Mouse (Mus musculus) heart, postnatal 0 days (tissue): ENCODE measurements at regions not wholly inside any gene's neighbourhood (a gene's known extent, or its start where the extent isn't known, plus 50 kb on each side); places are given as distances from the start of the nearest gene placed in this dataset.

Experiments used
- ATAC-seq: fragments of 200-750 bp; cut with Nextera tagmentation; 2 replicates; pipeline ENCODE4 v1.8.0; 2017; ENCODE audit warnings: low read depth, moderate number of reproducible peaks, moderate library complexity; ENCODE audit not compliant: insufficient read depth
- DNase-seq: peaks from one replicate; pipeline ENCODE4 v3.0.0-alpha.2; 2016; ENCODE audit warnings: low spot score
- H3K27ac ChIP-seq: fragments of 300-500 bp; sonication (generic); 2 replicates; pipeline ENCODE4 v1.5.1; 2014; ENCODE audit warnings: low read depth, mild to moderate bottlenecking
- H3K27me3 ChIP-seq: fragments of 300-500 bp; sonication (generic); 2 replicates; pipeline ENCODE4 v1.6.1; 2014; ENCODE audit warnings: low read length, mixed read lengths; ENCODE audit not compliant: control insufficient read depth, insufficient read depth
- H3K36me3 ChIP-seq: fragments of 300-500 bp; sonication (generic); replicated peaks from 2 replicates; pipeline ENCODE4 v1.6.1; 2014; ENCODE audit warnings: low read length, mixed read lengths; ENCODE audit not compliant: control insufficient read depth, insufficient read depth
- H3K4me1 ChIP-seq: fragments of 300-500 bp; sonication (generic); 2 replicates; pipeline ENCODE4 v1.6.1; 2014; ENCODE audit warnings: antibody characterized with exemption; ENCODE audit not compliant: control insufficient read depth, insufficient read depth
- H3K4me2 ChIP-seq: fragments of 300-500 bp; sonication (generic); 2 replicates; pipeline ENCODE4 v1.6.1; 2014; ENCODE audit warnings: low read depth, mild to moderate bottlenecking, low read length, moderate library complexity
- H3K4me3 ChIP-seq: fragments of 300-500 bp; sonication (generic); 2 replicates; pipeline ENCODE4 v1.5.1; 2014; ENCODE audit warnings: low read depth, low read length
- H3K9ac ChIP-seq: fragments of 300-500 bp; sonication (generic); replicated peaks from 2 replicates; pipeline ENCODE4 v1.6.1; 2014; ENCODE audit warnings: low read depth, low read length, mixed read lengths
- H3K9me3 ChIP-seq: fragments of 300-500 bp; sonication (generic); replicated peaks from 2 replicates; pipeline ENCODE4 v1.6.1; 2016; ENCODE audit warnings: low read length; ENCODE audit not compliant: control insufficient read depth
- CTCF ChIP-seq: IDR thresholded peaks from 2 replicates; pipeline ENCODE4 v1.5.1; 2016; ENCODE audit warnings: antibody characterized with exemption, control low read depth, low read depth
- EP300 ChIP-seq: IDR thresholded peaks from 2 replicates; pipeline ENCODE4 v1.6.1; 2016; ENCODE audit warnings: antibody characterized with exemption, low read depth
- WGBS: fragments of 180-500 bp; shearing (Covaris S2); extraction: QIAGEN DNeasy Blood & Tissue Kit; methylation state at CpG from one replicate; pipeline ENCODE4 v1.1.7; 2014; 5-methylcytosine and 5-hydroxymethylcytosine counted together

- Histone ChIP-seq H3K9ac (no peak overlapping the region), H3K27me3 (no peaks in the 10 kb centered on the region), H3K4me2 (no peak overlapping the region), H3K36me3 (no peaks in the 10 kb centered on the region), H3K27ac (no peak overlapping the region), H3K9me3 (no peaks in the 10 kb centered on the region), H3K4me1 (no peaks in the 10 kb centered on the region), H3K4me3 (no peak overlapping the region)
- no peak for TF ChIP-seq EP300
- no peak for TF ChIP-seq CTCF
- ATAC-seq (no peak), DNase-seq (no peak)
- 76% methylated on average over 3 of the region's 3 CpGs for WGBS
These were observed 57.7 kb upstream of the Ror1 start for GRCm38 (mm10) chr4:100037868-100038267.

GRCm38 (mm10) chr4:100039741-100040140, 55.9 kb upstream of the Ror1 start:
- no peak for DNase-seq
- H3K4me1 ChIP-seq = no peaks in the 10 kb centered on the region
- no peak for ATAC-seq
- no peak overlapping the region for H3K27ac ChIP-seq
- H3K27me3 ChIP-seq = no peaks in the 10 kb centered on the region
- H3K4me2 ChIP-seq = no peak overlapping the region
- H3K4me3 ChIP-seq = no peak overlapping the region
- WGBS = 71% methylated on average over 3 of the region's 3 CpGs
- H3K9ac ChIP-seq = no peak overlapping the region
- H3K36me3 ChIP-seq = no peaks in the 10 kb centered on the region
- H3K9me3 ChIP-seq = no peaks in the 10 kb centered on the region
- TF ChIP-seq EP300 (no peak), CTCF (no peak)

- peak; percentile 39 for DNase-seq
- 60% methylated on average over 11 of the region's 11 CpGs for WGBS
- H3K4me1 ChIP-seq = no peaks in the 10 kb centered on the region
- H3K4me3 ChIP-seq = no peak overlapping the region
- no peaks in the 10 kb centered on the region for H3K9me3 ChIP-seq
- H3K27me3 ChIP-seq = no peaks in the 10 kb centered on the region
- no peak overlapping the region for H3K27ac ChIP-seq
- TF ChIP-seq CTCF (no peak), EP300 (no peak)
- ATAC-seq = no peak
- H3K36me3 ChIP-seq = no peaks in the 10 kb centered on the region
- H3K4me2 ChIP-seq = no peak overlapping the region
- H3K9ac ChIP-seq = no peak overlapping the region
These were observed 53.6 kb upstream of the Ror1 start for GRCm38 (mm10) chr4:100041982-100042381.

GRCm38 (mm10) chr4:100045164-100045906, 50.3 kb upstream of the Ror1 start:
- Histone ChIP-seq H3K4me3 (no peak overlapping the region), H3K4me1 (peaks cover 5% of the 10 kb centered on the region; the same call in 1 of the 2 replicates), H3K36me3 (no peaks in the 10 kb centered on the region), H3K9ac (no peak overlapping the region), H3K4me2 (no peak overlapping the region), H3K27ac (no peak overlapping the region), H3K9me3 (no peaks in the 10 kb centered on the region), H3K27me3 (no peaks in the 10 kb centered on the region)
- ATAC-seq = peak; percentile 39
- no peak for TF ChIP-seq CTCF
- no peak for TF ChIP-seq EP300
- no peak for DNase-seq
- 71% methylated on average over 15 of the region's 15 CpGs for WGBS
